Mouse (Mus musculus): ENCODE data around the gene Kcnh1. TPM values are rescaled to one million over a fixed set of nuclear protein-coding genes. Genes with fewer than 3 reads are reported as not detected.

Gene Kcnh1
- 1.5 and 2.0 TPM in 2 replicates for polyA plus RNA-seq (2015; fragmentation: Nextera tagmentation; extraction: Ambion mirVana)

GRCm38 (mm10) chr1:192190508-192191321 lies at the start of gene Kcnh1:
Gene Kcnh1 (plus strand): TSS chr1:192190774.
- Histone ChIP-seq H3K27me3 (peaks cover 35% of the 10 kb centered on the region), H3K4me2 (replicated peaks) (peak within 1 kb of the TSS; percentile 88), H3K36me3 (no peaks in the 10 kb centered on the region), H3K4me3 (replicated peaks) (peak within 1 kb of the TSS; percentile 55), H3K9ac (replicated peaks) (peak within 1 kb of the TSS; percentile 69), H3K9me3 (no peaks in the 10 kb centered on the region), H3K4me1 (replicated peaks) (peaks cover 17% of the 10 kb centered on the region), H3K27ac (no peak within 1 kb of the TSS)
- WGBS, result 2% methylated on average over 67 of the region's 73 CpGs
- peak; percentile 96 for ATAC-seq

GRCm38 (mm10) chr1:192151179-192151578 lies 39.4 kb upstream of the Kcnh1 start:
- Histone ChIP-seq H3K36me3 (no peaks in the 10 kb centered on the region), H3K9ac (replicated peaks) (no peak overlapping the region), H3K27ac (no peak overlapping the region), H3K4me1 (replicated peaks) (no peaks in the 10 kb centered on the region), H3K9me3 (0 out of 2 replicates have a peak, but pooled peaks cover 3% of the 10 kb centered on the region), H3K4me3 (replicated peaks) (no peak overlapping the region), H3K27me3 (no peaks in the 10 kb centered on the region), H3K4me2 (replicated peaks) (no peak overlapping the region)
- no peak for ATAC-seq
- 88% methylated on average over 4 of the region's 4 CpGs for WGBS

GRCm38 (mm10) chr1:192171477-192171876 lies 19.1 kb upstream of the Kcnh1 start:
- Histone ChIP-seq H3K9me3 (no peaks in the 10 kb centered on the region), H3K36me3 (no peaks in the 10 kb centered on the region), H3K27ac (no peak overlapping the region), H3K4me3 (replicated peaks) (no peak overlapping the region), H3K9ac (replicated peaks) (no peak overlapping the region), H3K27me3 (no peaks in the 10 kb centered on the region), H3K4me2 (replicated peaks) (no peak overlapping the region), H3K4me1 (replicated peaks) (no peaks in the 10 kb centered on the region)
- no peak for ATAC-seq
- WGBS, result 94% methylated on average over 3 of the region's 3 CpGs

- WGBS, result 88% methylated on average over 3 of the region's 3 CpGs
- no peak for ATAC-seq
- no peak overlapping the region for H3K27ac ChIP-seq
- no peak overlapping the region for H3K4me2 ChIP-seq (replicated peaks)
- H3K36me3 ChIP-seq, result no peaks in the 10 kb centered on the region
- H3K4me3 ChIP-seq (replicated peaks), result no peak overlapping the region
- H3K4me1 ChIP-seq (replicated peaks), result no peaks in the 10 kb centered on the region
- no peaks in the 10 kb centered on the region for H3K9me3 ChIP-seq
- H3K27me3 ChIP-seq, result no peaks in the 10 kb centered on the region
- no peak overlapping the region for H3K9ac ChIP-seq (replicated peaks)
Measured at GRCm38 (mm10) chr1:192179877-192180276, 10.7 kb upstream of the Kcnh1 start.

GRCm38 (mm10) chr1:192181696-192182257 lies 8.8 kb upstream of the Kcnh1 start:
- no peak overlapping the region for H3K4me2 ChIP-seq (replicated peaks)
- 85% methylated on average over 4 of the region's 4 CpGs for WGBS
- no peaks in the 10 kb centered on the region for H3K4me1 ChIP-seq (replicated peaks)
- no peaks in the 10 kb centered on the region for H3K27me3 ChIP-seq
- no peak for ATAC-seq
- no peaks in the 10 kb centered on the region for H3K9me3 ChIP-seq
- no peak overlapping the region for H3K9ac ChIP-seq (replicated peaks)
- no peak overlapping the region for H3K4me3 ChIP-seq (replicated peaks)
- no peak overlapping the region for H3K27ac ChIP-seq
- no peaks in the 10 kb centered on the region for H3K36me3 ChIP-seq

- 0 out of 2 replicates have a peak, but pooled peaks have one; percentile 51 for ATAC-seq
- H3K27ac ChIP-seq, result no peak overlapping the region
- H3K9ac ChIP-seq (replicated peaks), result no peak overlapping the region
- no peak overlapping the region for H3K4me2 ChIP-seq (replicated peaks)
- H3K9me3 ChIP-seq, result no peaks in the 10 kb centered on the region
- peaks cover 35% of the 10 kb centered on the region for H3K27me3 ChIP-seq
- peaks cover 17% of the 10 kb centered on the region for H3K4me1 ChIP-seq (replicated peaks)
- 9% methylated on average over 4 of the region's 4 CpGs for WGBS
- no peak overlapping the region for H3K4me3 ChIP-seq (replicated peaks)
- no peaks in the 10 kb centered on the region for H3K36me3 ChIP-seq
Measured at GRCm38 (mm10) chr1:192189056-192189455, 1.5 kb upstream of the Kcnh1 start.

- ATAC-seq, result no peak
Measured at GRCm38 (mm10) chr1:192189771-192190170, 803 bp upstream of the Kcnh1 start.

GRCm38 (mm10) chr1:192191322-192191639 lies 707 bp downstream of the Kcnh1 start:
- ATAC-seq, result no peak
- Histone ChIP-seq H3K4me3 (replicated peaks) (peak overlapping the region; percentile 55), H3K4me2 (replicated peaks) (peak overlapping the region; percentile 88), H3K9ac (replicated peaks) (peak overlapping the region; percentile 69), H3K9me3 (no peaks in the 10 kb centered on the region), H3K27ac (no peak overlapping the region), H3K36me3 (no peaks in the 10 kb centered on the region), H3K4me1 (replicated peaks) (peaks cover 17% of the 10 kb centered on the region), H3K27me3 (peaks cover 35% of the 10 kb centered on the region)
- WGBS, result 3% methylated on average over 13 of the region's 13 CpGs

More at GRCm38 (mm10) chr1:192189771-192190170, 803 bp upstream of the Kcnh1 start:
- 82% methylated on average over 11 of the region's 11 CpGs for WGBS
- Histone ChIP-seq H3K36me3 (no peaks in the 10 kb centered on the region), H3K27ac (no peak overlapping the region), H3K27me3 (peaks cover 35% of the 10 kb centered on the region), H3K9me3 (no peaks in the 10 kb centered on the region), H3K9ac (replicated peaks) (no peak overlapping the region), H3K4me2 (replicated peaks) (no peak overlapping the region), H3K4me3 (replicated peaks) (no peak overlapping the region), H3K4me1 (replicated peaks) (peaks cover 17% of the 10 kb centered on the region)

- no peak overlapping the region for H3K27ac ChIP-seq
- H3K9ac ChIP-seq (replicated peaks), result no peak overlapping the region
- peak overlapping the region; percentile 88 for H3K4me2 ChIP-seq (replicated peaks)
- H3K36me3 ChIP-seq, result no peaks in the 10 kb centered on the region
- H3K9me3 ChIP-seq, result no peaks in the 10 kb centered on the region
- no peak for ATAC-seq
- peak overlapping the region; percentile 55 for H3K4me3 ChIP-seq (replicated peaks)
- H3K4me1 ChIP-seq (replicated peaks), result peaks cover 17% of the 10 kb centered on the region
- H3K27me3 ChIP-seq, result peaks cover 35% of the 10 kb centered on the region
- WGBS, result 67% methylated on average over 8 of the region's 8 CpGs
Measured at GRCm38 (mm10) chr1:192191859-192192258, 1.3 kb downstream of the Kcnh1 start.

GRCm38 (mm10) chr1:192192710-192193109 lies 2.1 kb downstream of the Kcnh1 start:
- no peaks in the 10 kb centered on the region for H3K36me3 ChIP-seq
- no peak for ATAC-seq
- 65% methylated on average over 9 of the region's 9 CpGs for WGBS

GRCm38 (mm10) chr1:192193656-192194055 lies 3.1 kb downstream of the Kcnh1 start:
- Histone ChIP-seq H3K27me3 (peaks cover 35% of the 10 kb centered on the region), H3K9me3 (no peaks in the 10 kb centered on the region), H3K4me3 (replicated peaks) (no peak overlapping the region), H3K4me2 (replicated peaks) (no peak overlapping the region; the same call in 1 of the 2 replicates), H3K9ac (replicated peaks) (no peak overlapping the region), H3K27ac (no peak overlapping the region), H3K36me3 (no peaks in the 10 kb centered on the region), H3K4me1 (replicated peaks) (peaks cover 17% of the 10 kb centered on the region)
- 78% methylated on average over 14 of the region's 14 CpGs for WGBS
- no peak for ATAC-seq

More at GRCm38 (mm10) chr1:192192710-192193109, 2.1 kb downstream of the Kcnh1 start:
- Histone ChIP-seq H3K27me3 (peaks cover 35% of the 10 kb centered on the region), H3K27ac (no peak overlapping the region), H3K4me2 (replicated peaks) (peak overlapping the region; percentile 88), H3K4me3 (replicated peaks) (no peak overlapping the region), H3K9ac (replicated peaks) (no peak overlapping the region), H3K9me3 (no peaks in the 10 kb centered on the region), H3K4me1 (replicated peaks) (peaks cover 17% of the 10 kb centered on the region)

- no peak overlapping the region for H3K27ac ChIP-seq
- no peaks in the 10 kb centered on the region for H3K4me1 ChIP-seq (replicated peaks)
- H3K9me3 ChIP-seq, result no peaks in the 10 kb centered on the region
- H3K4me2 ChIP-seq (replicated peaks), result no peak overlapping the region
- H3K9ac ChIP-seq (replicated peaks), result no peak overlapping the region
- H3K36me3 ChIP-seq, result no peaks in the 10 kb centered on the region
- peaks cover 7% of the 10 kb centered on the region for H3K27me3 ChIP-seq
- WGBS, result 61% methylated on average over 10 of the region's 10 CpGs
- ATAC-seq, result no peak
- H3K4me3 ChIP-seq (replicated peaks), result no peak overlapping the region
Measured at GRCm38 (mm10) chr1:192197495-192197894, 6.9 kb downstream of the Kcnh1 start.
